Mouse (Mus musculus): ENCODE measurements around the gene Dpp4. TPM values are rescaled to one million over a fixed set of nuclear protein-coding genes. Genes with fewer than 3 reads are reported as not detected.

Gene Dpp4
- polyA plus RNA-seq, 1 experiment from 2014 or later: 24.4 TPM

DNA sequence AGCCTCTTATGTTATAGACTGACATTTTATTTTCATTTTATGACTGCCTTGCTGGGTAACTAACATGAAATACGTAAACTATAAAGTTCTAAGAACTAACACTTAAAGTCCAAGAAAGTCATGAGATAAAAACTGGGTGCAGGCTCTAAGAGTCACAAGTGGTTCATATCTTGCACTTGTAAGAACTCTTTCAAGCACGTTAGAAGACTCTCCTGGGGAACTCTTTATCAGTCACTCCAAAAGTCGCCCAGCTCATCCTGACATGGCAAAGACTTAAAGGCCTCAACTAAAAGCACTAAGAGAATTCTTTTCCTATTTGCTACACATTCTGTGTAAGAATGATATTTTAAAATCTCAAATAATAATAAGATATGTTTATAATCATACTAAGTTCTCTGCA, 92.5 kb downstream of the Dpp4 start:
- ATAC-seq (replicated peaks; ENCODE audit: extremely low read depth, insufficient read depth, low FRiP score): no peak
- no peaks in the 10 kb centered on the region for H3K36me3 ChIP-seq (ENCODE audit: control insufficient read depth, insufficient read depth)
- no peaks in the 10 kb centered on the region; the same call in 1 of the 2 replicates for H3K9me3 ChIP-seq (replicated peaks; ENCODE audit: control insufficient read depth, low read length)
- no peak overlapping the region for H3K4me2 ChIP-seq (ENCODE audit: low read depth, low read length)
- H3K4me3 ChIP-seq (ENCODE audit: low read length): no peak overlapping the region
- WGBS: 42% methylated on average over 3 of the region's 3 CpGs
- no peak overlapping the region for H3K9ac ChIP-seq (ENCODE audit: low read length)
- H3K27ac ChIP-seq (ENCODE audit: low read length): no peak overlapping the region
- no peaks in the 10 kb centered on the region for H3K4me1 ChIP-seq (ENCODE audit: control insufficient read depth, insufficient read depth, low read length)
- H3K27me3 ChIP-seq (ENCODE audit: control insufficient read depth, insufficient read depth, low read length): no peaks in the 10 kb centered on the region

DNA sequence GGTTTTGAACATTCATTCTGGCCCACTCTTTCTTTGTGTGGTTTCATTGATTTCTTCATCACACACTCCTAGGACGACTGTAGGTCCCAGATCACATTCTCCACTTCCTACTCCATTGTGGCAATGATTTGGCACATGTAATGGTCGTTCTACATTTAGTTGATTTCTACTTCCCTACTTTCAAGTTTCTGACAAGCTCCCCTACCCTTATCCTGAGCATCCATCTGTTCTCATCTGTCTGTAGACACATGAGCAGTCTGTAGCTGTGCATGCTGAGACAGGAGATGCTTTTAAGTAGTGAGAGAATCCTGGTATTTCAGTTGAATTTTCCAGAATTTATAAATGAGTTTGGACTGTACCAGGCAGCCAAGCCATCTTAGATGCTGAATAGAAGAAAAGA, 95.1 kb downstream of the Dpp4 start:
- H3K4me3 ChIP-seq (ENCODE audit: low read length): no peak overlapping the region
- no peaks in the 10 kb centered on the region for H3K27me3 ChIP-seq (ENCODE audit: control insufficient read depth, insufficient read depth, low read length)
- no peak overlapping the region for H3K4me2 ChIP-seq (ENCODE audit: low read depth, low read length)
- no peaks in the 10 kb centered on the region for H3K36me3 ChIP-seq (ENCODE audit: control insufficient read depth, insufficient read depth)
- no peaks in the 10 kb centered on the region for H3K4me1 ChIP-seq (ENCODE audit: control insufficient read depth, insufficient read depth, low read length)
- no peak for ATAC-seq (replicated peaks; ENCODE audit: extremely low read depth, insufficient read depth, low FRiP score)
- no peak overlapping the region for H3K9ac ChIP-seq (ENCODE audit: low read length)
- 66% methylated on average over 2 of the region's 2 CpGs for WGBS
- no peaks in the 10 kb centered on the region; the same call in 1 of the 2 replicates for H3K9me3 ChIP-seq (replicated peaks; ENCODE audit: control insufficient read depth, low read length)
- H3K27ac ChIP-seq (ENCODE audit: low read length): no peak overlapping the region

DNA sequence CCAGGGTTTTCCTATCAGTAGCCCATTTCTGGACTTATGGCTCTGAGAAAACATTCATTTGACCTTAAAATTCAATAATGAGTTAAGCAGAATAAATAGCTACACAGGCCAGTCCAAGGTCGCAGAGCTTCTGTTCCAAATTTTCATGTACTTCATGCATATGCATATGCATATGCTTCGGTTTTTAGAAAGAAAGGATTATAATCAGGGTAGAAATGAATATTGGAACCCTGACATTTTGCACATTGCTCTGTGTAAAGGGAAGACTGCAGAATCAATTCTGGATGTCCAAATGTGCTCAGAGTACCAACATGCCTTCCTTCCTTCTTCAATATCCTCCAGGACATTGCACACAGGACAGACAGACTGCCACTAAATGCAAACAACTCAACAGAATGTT, 104.6 kb downstream of the Dpp4 start:
- no peak for ATAC-seq (replicated peaks; ENCODE audit: extremely low read depth, insufficient read depth, low FRiP score)
- Histone ChIP-seq H3K9me3 (replicated peaks; ENCODE audit: control insufficient read depth, low read length) (no peaks in the 10 kb centered on the region), H3K36me3 (ENCODE audit: control insufficient read depth, insufficient read depth) (no peaks in the 10 kb centered on the region), H3K4me3 (ENCODE audit: low read length) (no peak overlapping the region), H3K27ac (ENCODE audit: low read length) (no peak overlapping the region), H3K27me3 (ENCODE audit: control insufficient read depth, insufficient read depth, low read length) (no peaks in the 10 kb centered on the region), H3K9ac (ENCODE audit: low read length) (no peak overlapping the region), H3K4me2 (ENCODE audit: low read depth, low read length) (no peak overlapping the region), H3K4me1 (ENCODE audit: control insufficient read depth, insufficient read depth, low read length) (no peaks in the 10 kb centered on the region)
- WGBS: 85% methylated on average over 2 of the region's 2 CpGs

DNA sequence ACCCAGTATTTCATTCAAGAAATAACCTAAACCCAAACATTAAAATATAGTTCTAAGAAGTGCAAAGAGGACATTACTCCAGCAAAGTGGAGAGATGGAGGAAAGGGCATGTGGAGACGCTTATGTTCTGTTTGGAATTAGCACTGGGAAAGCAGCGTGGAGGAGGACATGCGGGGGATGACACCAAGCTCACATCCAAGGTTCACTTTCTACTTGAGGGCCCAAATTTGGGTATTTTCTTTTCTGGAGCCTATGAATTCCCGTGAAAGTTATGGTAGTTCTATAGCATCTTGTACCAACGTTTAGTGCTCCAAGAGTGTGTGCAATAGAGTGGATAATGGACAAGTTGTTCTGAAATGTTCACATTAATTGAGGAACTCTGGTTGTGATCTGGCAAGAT, 105.1 kb downstream of the Dpp4 start:
- no peak for ATAC-seq (replicated peaks; ENCODE audit: extremely low read depth, insufficient read depth, low FRiP score)
- 84% methylated on average over 5 of the region's 5 CpGs for WGBS

DNA sequence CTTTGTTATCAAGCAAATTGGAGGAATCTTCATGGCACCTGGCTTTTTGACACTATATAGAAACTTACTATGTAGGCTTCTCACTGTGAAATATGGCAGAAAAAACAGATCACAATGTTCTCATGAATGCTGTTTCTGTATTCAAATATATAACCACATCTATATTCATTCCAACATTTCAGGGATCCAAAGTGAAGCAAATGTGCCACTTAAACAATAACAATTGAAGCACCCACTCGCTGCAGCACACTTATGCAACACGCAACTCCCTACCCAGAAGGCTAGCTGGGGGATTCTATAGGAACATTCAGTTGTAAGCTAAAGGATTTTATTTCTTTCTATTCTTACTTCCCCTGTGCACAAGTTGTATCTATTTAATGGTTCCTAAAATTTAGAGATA, 110.3 kb downstream of the Dpp4 start:
- Histone ChIP-seq H3K4me1 (ENCODE audit: control insufficient read depth, insufficient read depth, low read length) (no peaks in the 10 kb centered on the region), H3K36me3 (ENCODE audit: control insufficient read depth, insufficient read depth) (no peaks in the 10 kb centered on the region), H3K27me3 (ENCODE audit: control insufficient read depth, insufficient read depth, low read length) (no peaks in the 10 kb centered on the region), H3K4me3 (ENCODE audit: low read length) (no peak overlapping the region), H3K4me2 (ENCODE audit: low read depth, low read length) (no peak overlapping the region), H3K9ac (ENCODE audit: low read length) (no peak overlapping the region), H3K27ac (ENCODE audit: low read length) (no peak overlapping the region), H3K9me3 (replicated peaks; ENCODE audit: control insufficient read depth, low read length) (no peaks in the 10 kb centered on the region)
- 91% methylated on average over 2 of the region's 2 CpGs for WGBS
- ATAC-seq (replicated peaks; ENCODE audit: extremely low read depth, insufficient read depth, low FRiP score): no peak

More for the DNA sequence above, 105.1 kb downstream of the Dpp4 start:
- Histone ChIP-seq H3K27me3 (ENCODE audit: control insufficient read depth, insufficient read depth, low read length) (no peaks in the 10 kb centered on the region), H3K27ac (ENCODE audit: low read length) (no peak overlapping the region), H3K36me3 (ENCODE audit: control insufficient read depth, insufficient read depth) (no peaks in the 10 kb centered on the region), H3K4me1 (ENCODE audit: control insufficient read depth, insufficient read depth, low read length) (no peaks in the 10 kb centered on the region), H3K9ac (ENCODE audit: low read length) (no peak overlapping the region), H3K4me3 (ENCODE audit: low read length) (no peak overlapping the region), H3K4me2 (ENCODE audit: low read depth, low read length) (no peak overlapping the region), H3K9me3 (replicated peaks; ENCODE audit: control insufficient read depth, low read length) (no peaks in the 10 kb centered on the region)

DNA sequence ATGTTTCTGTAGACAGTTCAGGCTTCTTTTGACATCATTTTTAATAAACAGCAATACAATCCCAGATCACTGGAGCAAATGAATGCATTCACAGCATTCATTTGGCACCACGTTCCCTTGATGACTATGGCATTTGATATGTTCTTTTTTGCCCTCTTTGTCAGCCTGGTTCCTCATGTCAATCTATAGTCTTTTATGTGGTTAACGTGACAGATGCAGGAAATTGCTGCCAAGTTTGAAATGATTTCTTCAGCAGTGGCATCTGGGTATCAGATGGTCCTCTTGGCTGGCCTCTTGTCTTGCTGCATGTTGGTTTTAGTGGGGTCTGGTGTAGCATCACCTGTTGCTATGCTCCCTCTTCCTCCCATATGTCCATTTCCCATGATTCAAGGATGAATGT, 118.2 kb downstream of the Dpp4 start:
- WGBS: 63% methylated on average over 2 of the region's 2 CpGs

DNA sequence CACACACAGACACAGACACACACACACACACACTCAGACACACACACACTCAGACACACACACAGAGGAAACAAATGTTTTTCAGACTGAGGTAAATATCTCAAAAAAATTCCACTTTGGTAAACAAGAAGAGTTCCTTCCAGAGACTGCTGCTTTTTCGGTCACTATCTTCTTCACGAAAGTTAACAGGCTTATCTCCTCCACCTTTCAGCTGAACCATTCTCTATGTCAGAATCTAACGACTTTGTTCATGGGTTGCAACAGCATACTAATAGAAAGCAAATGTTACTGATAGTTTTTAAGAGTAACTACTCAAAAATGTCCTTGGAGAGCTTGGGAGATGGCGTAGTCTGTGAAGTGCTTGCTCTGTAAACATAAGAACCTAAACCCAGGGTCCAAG, 124.5 kb downstream of the Dpp4 start:
- no peak for ATAC-seq (replicated peaks; ENCODE audit: extremely low read depth, insufficient read depth, low FRiP score)
- Histone ChIP-seq H3K4me3 (ENCODE audit: low read length) (no peak overlapping the region), H3K27ac (ENCODE audit: low read length) (no peak overlapping the region), H3K9ac (ENCODE audit: low read length) (no peak overlapping the region), H3K4me1 (ENCODE audit: control insufficient read depth, insufficient read depth, low read length) (no peaks in the 10 kb centered on the region; the same call in 1 of the 2 replicates), H3K4me2 (ENCODE audit: low read depth, low read length) (no peak overlapping the region), H3K9me3 (replicated peaks; ENCODE audit: control insufficient read depth, low read length) (no peaks in the 10 kb centered on the region), H3K36me3 (ENCODE audit: control insufficient read depth, insufficient read depth) (no peaks in the 10 kb centered on the region), H3K27me3 (ENCODE audit: control insufficient read depth, insufficient read depth, low read length) (no peaks in the 10 kb centered on the region)
- WGBS: 46% methylated on average over 4 of the region's 4 CpGs

More for the DNA sequence above, 118.2 kb downstream of the Dpp4 start:
- no peaks in the 10 kb centered on the region for H3K27me3 ChIP-seq (ENCODE audit: control insufficient read depth, insufficient read depth, low read length)
- no peak overlapping the region for H3K27ac ChIP-seq (ENCODE audit: low read length)
- no peak overlapping the region for H3K4me3 ChIP-seq (ENCODE audit: low read length)
- no peak for ATAC-seq (replicated peaks; ENCODE audit: extremely low read depth, insufficient read depth, low FRiP score)
- no peak overlapping the region for H3K9ac ChIP-seq (ENCODE audit: low read length)
- no peaks in the 10 kb centered on the region; the same call in 1 of the 2 replicates for H3K4me1 ChIP-seq (ENCODE audit: control insufficient read depth, insufficient read depth, low read length)
- no peaks in the 10 kb centered on the region for H3K9me3 ChIP-seq (replicated peaks; ENCODE audit: control insufficient read depth, low read length)
- H3K36me3 ChIP-seq (ENCODE audit: control insufficient read depth, insufficient read depth): no peaks in the 10 kb centered on the region
- H3K4me2 ChIP-seq (ENCODE audit: low read depth, low read length): no peak overlapping the region

DNA sequence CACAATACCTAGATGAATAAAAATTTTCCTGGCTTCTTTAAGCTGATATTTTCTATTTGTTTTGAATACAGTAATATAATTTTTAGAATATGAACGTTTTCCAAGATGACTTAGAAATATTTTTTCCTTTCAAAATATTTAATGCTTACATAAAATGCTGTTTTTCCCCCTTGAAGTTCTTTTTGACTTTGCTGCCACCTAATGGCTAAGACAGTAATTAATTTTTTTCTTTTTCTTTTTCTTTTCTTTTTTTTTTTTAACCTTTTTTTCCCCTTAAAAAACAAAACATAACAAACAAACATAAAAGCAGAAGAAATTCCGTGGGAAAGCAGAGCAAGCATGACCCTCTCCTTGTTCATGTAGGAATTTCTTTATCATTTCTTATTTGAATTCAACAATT, 126.2 kb downstream of the Dpp4 start:
- no peak overlapping the region for H3K4me2 ChIP-seq (ENCODE audit: low read depth, low read length)
- no peaks in the 10 kb centered on the region for H3K36me3 ChIP-seq (ENCODE audit: control insufficient read depth, insufficient read depth)
- no peaks in the 10 kb centered on the region for H3K27me3 ChIP-seq (ENCODE audit: control insufficient read depth, insufficient read depth, low read length)
- no peak overlapping the region for H3K4me3 ChIP-seq (ENCODE audit: low read length)
- H3K9ac ChIP-seq (ENCODE audit: low read length): no peak overlapping the region
- no peaks in the 10 kb centered on the region for H3K4me1 ChIP-seq (ENCODE audit: control insufficient read depth, insufficient read depth, low read length)
- H3K27ac ChIP-seq (ENCODE audit: low read length): no peak overlapping the region
- no peaks in the 10 kb centered on the region for H3K9me3 ChIP-seq (replicated peaks; ENCODE audit: control insufficient read depth, low read length)
- ATAC-seq (replicated peaks; ENCODE audit: extremely low read depth, insufficient read depth, low FRiP score): no peak
- under 1% methylated on average over 2 of the region's 2 CpGs for WGBS

DNA sequence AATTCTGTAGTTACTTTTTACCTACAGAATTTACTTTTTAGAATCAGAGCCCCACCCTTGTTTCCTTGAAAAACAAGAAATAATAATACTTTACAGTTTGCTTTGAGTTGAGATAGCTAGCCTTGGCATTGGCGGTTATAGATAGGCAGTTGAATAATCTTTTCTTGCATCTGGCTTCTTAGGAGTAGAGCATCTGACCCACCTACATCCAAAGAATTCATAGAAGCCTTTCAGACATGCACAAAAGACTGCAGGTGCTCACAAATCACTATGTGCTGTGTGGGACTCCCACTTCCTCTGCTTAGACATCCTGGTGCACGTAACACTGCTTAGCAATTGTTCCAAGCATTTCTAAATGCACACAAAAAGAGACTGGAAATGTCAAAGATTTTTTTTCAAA, 127.0 kb downstream of the Dpp4 start:
- ATAC-seq (replicated peaks; ENCODE audit: extremely low read depth, insufficient read depth, low FRiP score): no peak
- H3K4me3 ChIP-seq (ENCODE audit: low read length): no peak overlapping the region
- H3K4me1 ChIP-seq (ENCODE audit: control insufficient read depth, insufficient read depth, low read length): no peaks in the 10 kb centered on the region
- no peaks in the 10 kb centered on the region for H3K9me3 ChIP-seq (replicated peaks; ENCODE audit: control insufficient read depth, low read length)
- WGBS: 83% methylated on average over 2 of the region's 2 CpGs
- H3K9ac ChIP-seq (ENCODE audit: low read length): no peak overlapping the region
- H3K27ac ChIP-seq (ENCODE audit: low read length): no peak overlapping the region
- H3K36me3 ChIP-seq (ENCODE audit: control insufficient read depth, insufficient read depth): no peaks in the 10 kb centered on the region
- no peak overlapping the region for H3K4me2 ChIP-seq (ENCODE audit: low read depth, low read length)
- H3K27me3 ChIP-seq (ENCODE audit: control insufficient read depth, insufficient read depth, low read length): no peaks in the 10 kb centered on the region

Data from heart, embryonic 16.5 days (tissue).